Mouse (Mus musculus) ES-E14 (cell line): Measurements from ENCODE around the gene Bsdc1.

ENCODE experiments used
- CHD2 ChIP-seq: IDR thresholded peaks from 2 replicates; pipeline ENCODE4 v1.6.1; 2014; ENCODE audit warnings: mild to moderate bottlenecking, low read depth, low read length, inconsistent platforms
- HCFC1 ChIP-seq: IDR thresholded peaks from 2 replicates; pipeline ENCODE4 v1.6.1; 2012; ENCODE audit warnings: low read length, inconsistent platforms, borderline replicate concordance; ENCODE audit not compliant: insufficient read depth
- MAFK ChIP-seq: IDR thresholded peaks from 2 replicates; pipeline ENCODE4 v1.6.1; 2014; ENCODE audit warnings: mild to moderate bottlenecking, low read depth, low read length, inconsistent platforms; ENCODE audit not compliant: insufficient read depth
- ZC3H11A ChIP-seq: IDR thresholded peaks from 2 replicates; pipeline ENCODE4 v1.6.1; 2012; ENCODE audit warnings: low read depth, mild to moderate bottlenecking, inconsistent platforms, low read length, borderline replicate concordance

- no peak for TF ChIP-seq ZC3H11A
- no peak for TF ChIP-seq HCFC1
- TF ChIP-seq MAFK: no peak
- no peak for TF ChIP-seq CHD2
These were observed 737 bp downstream of the Bsdc1 start for GRCm38 (mm10) chr4:129462118-129462517.
